Mouse (Mus musculus): ENCODE data around the gene Lca5. TPM values are rescaled to one million over a fixed set of nuclear protein-coding genes. Genes with fewer than 3 reads are reported as not detected.

Gene Lca5
- polyA plus RNA-seq, 1 experiment from 2014 or later, result 14.2 TPM

GRCm38 (mm10) chr9:83351171-83351570, 89.8 kb downstream of the Lca5 start:
- Histone ChIP-seq H3K27ac (replicated peaks) (no peak overlapping the region), H3K9me3 (replicated peaks) (no peaks in the 10 kb centered on the region), H3K9ac (replicated peaks) (no peak overlapping the region), H3K4me2 (no peak overlapping the region), H3K4me3 (replicated peaks) (no peak overlapping the region), H3K4me1 (peaks cover 16% of the 10 kb centered on the region), H3K36me3 (no peaks in the 10 kb centered on the region), H3K27me3 (replicated peaks) (no peaks in the 10 kb centered on the region)
- 69% methylated on average over 5 of the region's 5 CpGs for WGBS
- ATAC-seq (ENCODE audit: low FRiP score), result no peak

GRCm38 (mm10) chr9:83350613-83351012, 90.3 kb downstream of the Lca5 start:
- H3K27me3 ChIP-seq (replicated peaks), result no peaks in the 10 kb centered on the region
- H3K9me3 ChIP-seq (replicated peaks), result no peaks in the 10 kb centered on the region
- WGBS, result 8% methylated on average over 5 of the region's 5 CpGs
- no peak overlapping the region for H3K27ac ChIP-seq (replicated peaks)
- no peak overlapping the region for H3K9ac ChIP-seq (replicated peaks)
- H3K4me2 ChIP-seq, result no peak overlapping the region
- ATAC-seq (ENCODE audit: low FRiP score), result no peak
- peaks cover 16% of the 10 kb centered on the region for H3K4me1 ChIP-seq
- H3K36me3 ChIP-seq, result no peaks in the 10 kb centered on the region
- H3K4me3 ChIP-seq (replicated peaks), result no peak overlapping the region

- Histone ChIP-seq H3K36me3 (no peaks in the 10 kb centered on the region), H3K9ac (replicated peaks) (no peak overlapping the region), H3K4me2 (no peak overlapping the region), H3K9me3 (replicated peaks) (no peaks in the 10 kb centered on the region), H3K4me1 (peaks cover 16% of the 10 kb centered on the region), H3K4me3 (replicated peaks) (no peak overlapping the region), H3K27me3 (replicated peaks) (no peaks in the 10 kb centered on the region), H3K27ac (replicated peaks) (peak overlapping the region; percentile 45; the same call in 1 of the 2 replicates)
- WGBS, result 3% methylated on average over 1 of the region's 1 CpGs
- no peak for ATAC-seq (ENCODE audit: low FRiP score)
These were observed 91.0 kb downstream of the Lca5 start for GRCm38 (mm10) chr9:83349905-83350304.

- peak; percentile 41 for ATAC-seq (ENCODE audit: low FRiP score)
- H3K27ac ChIP-seq (replicated peaks), result peak overlapping the region; percentile 45; the same call in 1 of the 2 replicates
- no peak overlapping the region for H3K9ac ChIP-seq (replicated peaks)
- H3K9me3 ChIP-seq (replicated peaks), result no peaks in the 10 kb centered on the region
- H3K27me3 ChIP-seq (replicated peaks), result no peaks in the 10 kb centered on the region
- WGBS, result under 1% methylated on average over 3 of the region's 3 CpGs
- no peak overlapping the region for H3K4me3 ChIP-seq (replicated peaks)
- no peaks in the 10 kb centered on the region for H3K36me3 ChIP-seq
- peaks cover 16% of the 10 kb centered on the region for H3K4me1 ChIP-seq
- H3K4me2 ChIP-seq, result no peak overlapping the region
These were observed 91.4 kb downstream of the Lca5 start for GRCm38 (mm10) chr9:83349504-83349903.

- H3K36me3 ChIP-seq, result no peaks in the 10 kb centered on the region
- H3K27me3 ChIP-seq (replicated peaks), result no peaks in the 10 kb centered on the region
- peaks cover 16% of the 10 kb centered on the region for H3K4me1 ChIP-seq
- ATAC-seq (ENCODE audit: low FRiP score), result no peak
- H3K4me2 ChIP-seq, result no peak overlapping the region
- no peaks in the 10 kb centered on the region for H3K9me3 ChIP-seq (replicated peaks)
- H3K27ac ChIP-seq (replicated peaks), result no peak overlapping the region
- no peak overlapping the region for H3K9ac ChIP-seq (replicated peaks)
- H3K4me3 ChIP-seq (replicated peaks), result no peak overlapping the region
- 93% methylated on average over 5 of the region's 5 CpGs for WGBS
These were observed 93.4 kb downstream of the Lca5 start for GRCm38 (mm10) chr9:83347521-83347920.

GRCm38 (mm10) chr9:83342491-83343370, 98.2 kb downstream of the Lca5 start:
- Histone ChIP-seq H3K4me2 (no peak overlapping the region), H3K27me3 (replicated peaks) (no peaks in the 10 kb centered on the region), H3K4me1 (no peaks in the 10 kb centered on the region), H3K36me3 (no peaks in the 10 kb centered on the region), H3K4me3 (replicated peaks) (no peak overlapping the region), H3K27ac (replicated peaks) (no peak overlapping the region), H3K9ac (replicated peaks) (no peak overlapping the region), H3K9me3 (replicated peaks) (no peaks in the 10 kb centered on the region)
- ATAC-seq (ENCODE audit: low FRiP score), result no peak
- WGBS, result 87% methylated on average over 7 of the region's 7 CpGs

Other genes starting within 250 kb of the Lca5 start
- 8.3 and 9.2 TPM in 2 replicates for gene Sh3bgrl2, start 107.2 kb upstream of the Lca5 start, polyA plus RNA-seq (2015; fragmentation: Nextera tagmentation; extraction: Ambion mirVana)